Mouse (Mus musculus) embryo, embryonic 10 days (tissue): ENCODE data around the gene Cep44.

Experiments used
- DNase-seq: peaks from one replicate; pipeline ENCODE4 v3.0.0-alpha.2; 2015; ENCODE audit warnings: low spot score

Gene Cep44

DNA sequence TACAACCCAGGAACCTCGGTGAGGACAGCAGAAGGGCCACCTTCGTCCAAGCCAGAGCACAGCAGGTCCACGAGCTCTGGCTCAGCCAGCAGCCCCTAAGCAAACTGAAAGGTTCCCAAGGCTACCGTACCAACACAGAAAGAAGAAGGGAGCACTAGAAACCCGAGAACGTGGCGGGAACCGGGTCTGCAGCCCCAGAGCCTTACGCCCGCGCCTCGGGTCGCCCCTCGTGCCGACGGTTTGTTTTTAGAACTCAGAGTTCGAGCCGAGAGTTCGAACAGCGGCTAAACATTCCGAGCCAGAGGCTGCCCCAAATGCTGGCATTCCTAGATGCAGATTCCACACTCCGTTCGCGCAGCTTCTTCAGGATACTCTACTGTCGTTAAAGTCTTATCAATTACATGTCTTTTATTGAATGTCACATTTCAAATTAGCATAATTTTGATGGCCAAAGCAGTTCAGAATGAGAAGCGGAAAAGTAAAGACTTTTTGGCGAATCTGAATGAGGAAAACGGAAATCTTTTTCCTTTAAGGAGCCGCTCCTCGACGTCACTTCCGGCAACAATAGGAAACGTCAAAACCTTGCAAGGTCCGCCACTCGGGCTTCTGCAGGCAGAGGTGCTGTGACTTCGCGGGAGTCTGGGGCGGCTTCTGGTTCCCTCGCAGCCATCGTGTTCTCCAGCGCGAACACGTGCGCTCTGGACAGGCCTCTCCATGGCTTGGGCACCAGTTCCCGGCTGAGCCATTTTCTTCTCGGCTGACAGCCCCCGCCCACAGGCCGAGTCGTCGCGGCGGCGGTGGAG, at the start of gene Cep44, which contains the start of gene Fbxo8:
Cep44 (minus strand) TSS at position 490 of the 803 bp plus-strand sequence.
Fbxo8 (plus strand) TSS at position 533 of the 803 bp plus-strand sequence.
- DNase-seq: peak; percentile 95

DNA sequence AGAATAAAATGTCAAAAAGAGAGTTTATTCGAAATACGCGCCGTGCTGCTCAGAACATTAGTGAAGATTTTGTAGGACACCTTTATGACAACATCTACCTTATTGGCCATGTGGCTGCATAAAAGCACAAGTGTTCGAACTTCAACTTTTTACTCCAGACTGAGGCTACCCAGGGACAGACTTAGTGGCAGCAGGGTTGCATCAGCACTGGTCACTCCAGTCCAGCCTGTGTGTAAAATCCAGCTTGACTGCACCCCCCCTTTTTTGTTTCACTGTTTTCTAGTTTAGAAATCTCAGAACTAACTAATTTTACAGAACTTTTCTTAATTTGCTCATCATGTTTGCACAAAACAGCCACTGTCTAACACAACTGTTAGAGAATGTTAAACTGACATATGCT, 40.7 kb upstream of the Cep44 start:
- no peak for DNase-seq

DNA sequence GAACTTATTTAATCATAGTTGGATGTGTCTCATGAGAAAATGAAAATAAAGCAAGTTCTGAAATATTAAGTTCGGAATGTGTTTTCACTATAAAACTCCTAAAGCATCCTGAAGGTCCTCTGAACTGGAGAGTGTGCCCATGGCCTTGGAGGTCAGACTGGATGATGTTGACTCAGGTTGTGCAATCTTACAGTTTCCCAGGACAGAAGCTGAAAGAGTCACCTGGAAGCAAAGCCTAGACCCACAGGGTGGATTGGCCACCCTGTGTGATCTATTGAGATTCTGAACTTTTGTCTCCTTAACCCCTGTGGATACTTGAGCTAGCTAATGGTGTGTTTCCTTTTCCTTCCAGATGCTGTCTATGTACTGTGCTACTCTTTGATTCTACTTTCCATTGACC, 40.2 kb upstream of the Cep44 start:
- DNase-seq: no peak

DNA sequence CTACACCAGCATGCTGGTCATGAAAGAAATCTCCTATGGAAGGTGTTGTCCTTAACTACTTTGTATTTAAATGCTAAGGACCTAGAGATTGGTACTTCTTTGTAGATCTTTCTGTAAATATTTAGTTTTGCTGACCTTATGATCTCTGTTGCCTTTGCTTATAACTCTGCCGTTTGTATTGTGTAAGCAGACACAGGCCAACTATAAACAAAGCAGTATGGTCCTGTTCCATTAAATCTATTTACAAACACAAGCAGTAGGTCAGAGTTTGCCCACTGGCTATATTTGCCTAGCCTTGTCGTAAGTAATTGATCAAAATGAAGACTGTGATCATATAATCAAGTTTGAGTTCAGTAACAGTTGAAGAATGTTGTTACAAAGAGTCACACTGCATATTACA, 38.2 kb upstream of the Cep44 start:
- DNase-seq: no peak

DNA sequence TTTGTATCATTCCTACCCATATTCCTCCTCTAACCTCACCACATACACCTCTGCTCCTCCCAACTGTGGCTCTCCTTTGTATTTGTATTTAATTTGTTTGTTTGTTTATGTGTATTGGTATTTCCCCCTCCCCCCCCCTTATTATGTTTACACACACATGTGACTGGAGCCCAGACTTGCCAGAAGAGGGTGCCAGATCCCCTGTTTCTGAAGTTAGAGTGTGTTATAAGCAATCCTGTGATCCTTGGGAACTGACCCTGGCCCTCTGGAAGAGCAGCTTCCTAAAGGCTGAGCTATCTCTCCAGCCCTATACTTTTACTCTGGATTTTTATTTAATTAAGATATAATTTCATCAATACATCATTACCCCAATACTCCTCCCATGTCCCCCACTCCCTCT, 32.0 kb upstream of the Cep44 start:
- DNase-seq: no peak

DNA sequence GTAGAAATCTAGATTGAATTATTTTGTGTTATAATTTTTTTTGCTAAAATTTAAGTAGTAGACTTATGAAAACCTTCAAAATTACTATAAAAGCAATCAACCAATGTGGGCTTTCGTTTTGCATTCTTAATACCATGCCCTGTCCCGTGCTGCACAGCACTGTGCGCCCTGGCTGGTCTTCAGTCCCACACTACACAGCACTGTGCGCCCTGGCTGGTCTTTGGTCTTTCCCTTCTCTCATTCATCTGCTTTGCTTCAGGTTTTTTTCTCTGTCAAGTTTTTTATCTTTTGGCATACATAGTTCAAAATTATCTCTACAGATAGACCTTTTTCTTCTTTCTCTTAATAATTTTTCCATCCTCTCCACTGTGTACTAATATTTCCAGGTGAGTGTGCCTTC, 30.1 kb upstream of the Cep44 start:
- DNase-seq: no peak

DNA sequence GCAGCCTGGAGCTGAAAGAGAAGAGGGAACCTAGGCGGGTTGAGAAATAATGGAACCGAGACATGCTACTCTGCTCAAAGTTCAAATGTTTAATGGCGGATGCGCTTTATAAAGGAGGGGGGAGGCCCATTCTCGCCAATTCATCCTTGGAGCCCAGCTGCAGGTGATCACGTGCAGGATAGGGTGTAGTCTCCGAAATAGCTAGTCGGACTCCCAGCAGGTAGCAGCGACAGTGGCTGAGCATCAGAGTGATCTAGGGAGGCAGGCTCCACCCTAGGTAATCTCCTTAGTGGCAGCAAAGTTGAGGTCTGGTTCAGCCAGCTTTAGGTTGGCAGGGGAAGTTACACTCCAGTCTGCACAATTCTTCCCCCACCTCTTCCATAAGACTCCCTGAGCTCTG, 16.0 kb upstream of the Cep44 start:
- no peak for DNase-seq

DNA sequence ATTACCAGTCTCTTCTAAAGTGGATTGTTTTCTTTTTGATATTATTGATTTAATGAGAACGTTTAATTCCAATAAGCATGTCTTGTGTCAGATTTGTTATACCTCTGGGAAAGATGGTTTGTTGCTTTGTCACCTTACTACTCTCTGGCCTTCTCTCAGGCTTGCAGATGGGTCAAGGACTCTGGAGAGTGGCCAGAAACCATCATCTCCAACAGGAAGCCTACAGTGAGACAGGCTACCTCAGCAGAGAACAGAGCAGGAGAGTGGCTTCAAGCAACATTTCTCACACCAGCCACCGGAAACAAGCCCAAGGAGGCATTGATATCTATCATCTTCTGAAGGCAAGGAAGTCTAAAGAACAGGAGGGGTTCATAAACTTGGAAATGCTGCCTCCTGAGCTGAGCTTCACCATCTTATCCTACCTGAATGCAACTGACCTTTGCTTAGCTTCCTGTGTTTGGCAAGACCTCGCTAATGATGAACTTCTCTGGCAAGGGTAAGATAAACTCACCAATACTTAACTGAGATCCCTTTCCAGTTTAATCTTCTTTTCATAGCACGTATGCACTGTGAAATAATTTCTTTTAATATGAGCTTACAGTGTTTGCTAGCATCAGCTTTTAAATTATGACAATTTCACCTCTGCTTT, 13.7 kb upstream of the Cep44 start:
- DNase-seq: no peak

DNA sequence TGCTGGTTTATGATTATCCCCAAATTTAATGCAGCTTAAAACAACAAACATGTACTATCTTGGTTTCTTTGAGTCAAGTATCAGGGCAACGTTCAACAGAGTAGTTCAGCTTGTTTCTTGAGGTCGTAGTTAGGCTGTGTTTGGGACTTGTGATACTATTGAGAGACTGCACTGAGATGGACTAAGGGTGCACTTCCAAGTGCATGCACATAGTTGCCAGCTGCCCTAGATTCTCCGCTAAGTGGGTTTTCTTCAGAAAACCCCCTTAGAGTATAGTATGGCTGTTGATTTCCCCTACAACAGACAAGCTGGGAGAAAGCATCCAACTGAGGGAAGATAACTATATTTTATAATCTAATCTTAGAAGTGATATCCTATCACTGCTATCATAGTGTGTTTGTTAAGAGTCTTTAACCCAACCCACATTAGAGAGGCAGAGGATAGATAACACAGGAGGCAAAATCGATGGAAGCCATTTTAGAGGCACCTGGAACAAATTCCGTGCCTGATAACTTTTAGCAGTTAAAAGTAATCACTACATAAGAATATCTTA, 1.8 kb upstream of the Cep44 start:
- DNase-seq: no peak

DNA sequence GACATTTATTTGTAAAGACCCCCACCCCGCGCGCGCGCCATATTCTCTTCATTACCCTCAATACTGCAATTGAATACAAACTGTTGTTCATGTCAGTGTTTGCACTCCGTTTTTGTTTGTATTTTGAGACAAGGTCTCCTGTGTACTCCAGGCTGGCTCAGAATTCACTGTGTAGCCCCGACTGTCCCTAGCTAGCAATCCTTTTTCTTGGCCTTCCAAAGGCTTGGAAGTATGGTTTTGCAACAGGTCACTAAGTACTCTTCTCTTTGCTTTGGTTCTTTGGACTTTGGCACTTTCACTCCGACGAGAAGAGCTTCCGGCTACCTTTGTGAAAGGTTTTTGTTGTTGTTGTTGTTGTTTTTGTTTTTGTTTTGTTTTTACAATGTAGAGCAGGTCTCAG, 1.2 kb upstream of the Cep44 start:
- DNase-seq: no peak

DNA sequence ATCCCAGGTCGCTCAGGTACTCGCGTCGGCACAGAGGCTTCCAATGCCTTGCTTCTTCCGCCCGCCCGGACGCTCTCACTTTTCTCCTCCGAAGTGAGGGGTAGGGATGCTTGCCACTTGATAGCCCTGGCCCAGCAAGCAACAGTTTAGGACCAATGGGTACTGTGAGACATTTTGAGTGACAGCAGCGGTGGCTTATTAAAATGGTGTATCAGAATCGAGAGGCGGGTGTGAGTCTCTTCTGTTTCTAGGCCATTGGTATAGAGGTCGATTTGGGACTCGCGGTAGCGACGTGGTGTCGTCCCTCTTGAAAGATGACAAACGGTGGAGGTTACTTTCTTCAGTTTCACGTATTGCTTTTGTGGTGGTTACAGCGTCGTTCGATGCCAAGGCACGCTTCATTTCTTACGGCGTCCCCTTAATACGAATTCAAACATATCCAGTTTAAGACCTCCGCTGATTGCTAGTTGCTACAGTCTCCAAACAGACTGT, 560 bp upstream of the Cep44 start:
- DNase-seq: peak; percentile 88

DNA sequence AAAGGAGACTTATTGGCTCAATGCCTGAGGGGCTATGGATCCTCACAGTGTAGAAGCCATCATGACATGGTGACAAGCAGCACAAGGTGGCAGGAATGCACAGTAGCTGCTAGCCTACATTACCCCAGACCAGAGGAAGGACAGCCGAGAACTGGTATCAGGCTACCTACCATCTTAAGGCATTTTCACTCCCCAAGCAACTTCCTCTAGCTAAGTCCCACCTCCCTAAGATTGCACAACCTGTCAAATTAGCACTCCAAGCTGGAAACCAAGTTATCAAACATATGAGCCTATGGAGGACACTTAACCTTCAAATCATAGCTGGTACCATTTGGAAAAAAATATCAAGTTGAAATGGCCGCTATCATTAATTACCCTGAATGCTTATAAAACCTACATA, 3.0 kb downstream of the Cep44 start:
- no peak for DNase-seq

DNA sequence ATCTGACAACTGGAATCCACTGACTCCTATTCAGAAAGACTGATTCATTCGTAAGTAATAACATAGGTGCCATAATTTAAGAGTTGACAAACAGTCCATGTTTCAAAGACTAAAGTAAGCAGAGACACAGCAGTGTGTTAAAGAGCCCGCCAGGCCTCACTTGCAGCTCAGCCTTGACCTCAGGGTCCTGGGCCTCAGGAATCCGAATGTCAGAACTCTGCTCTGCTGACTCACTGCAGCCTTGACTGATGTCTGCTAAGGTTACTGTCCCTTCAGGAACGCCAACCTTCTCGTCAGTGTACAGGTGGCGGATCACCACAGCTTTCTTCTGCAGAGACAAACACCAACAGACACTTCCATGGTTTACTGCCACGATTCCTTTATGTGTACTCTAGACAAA, 10.1 kb downstream of the Cep44 start:
- no peak for DNase-seq

DNA sequence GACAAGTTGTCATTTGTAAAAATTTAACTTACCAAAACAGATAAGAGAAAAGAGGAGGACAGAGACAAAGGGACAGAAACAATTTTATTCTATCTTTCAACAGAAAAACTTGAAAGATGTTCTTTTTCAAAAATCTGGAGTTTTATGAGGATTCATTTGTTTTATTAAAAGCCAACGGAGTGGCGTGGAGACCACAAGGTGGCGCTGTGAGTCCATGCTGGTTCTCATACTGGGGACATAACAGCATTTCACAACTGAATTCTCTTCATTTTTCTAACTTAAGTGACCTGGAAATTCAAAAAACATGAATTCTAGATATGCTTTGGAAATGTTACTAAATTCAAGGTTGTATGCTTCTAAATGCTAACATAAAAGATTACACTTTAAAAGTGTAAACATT, 20.5 kb downstream of the Cep44 start:
- peak; percentile 81 for DNase-seq

DNA sequence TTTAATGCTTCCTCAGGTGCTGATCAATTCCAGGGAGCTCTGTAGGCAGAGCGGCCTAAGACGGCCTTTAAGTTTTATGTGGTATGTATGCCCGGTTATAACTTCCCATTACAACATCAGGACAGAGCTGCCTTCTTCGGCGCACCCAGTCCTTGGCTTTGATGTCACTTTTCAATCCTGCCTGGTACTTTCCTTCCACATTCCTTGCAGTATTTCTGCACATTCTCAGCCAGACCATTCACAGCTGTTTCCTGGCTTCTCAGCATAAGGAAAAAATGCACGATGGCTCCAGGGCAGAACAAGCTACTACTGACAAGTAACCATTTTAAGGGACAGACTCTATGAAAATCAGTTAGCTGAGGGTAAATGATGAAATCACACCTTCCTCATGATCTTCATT, 22.0 kb downstream of the Cep44 start:
- no peak for DNase-seq

DNA sequence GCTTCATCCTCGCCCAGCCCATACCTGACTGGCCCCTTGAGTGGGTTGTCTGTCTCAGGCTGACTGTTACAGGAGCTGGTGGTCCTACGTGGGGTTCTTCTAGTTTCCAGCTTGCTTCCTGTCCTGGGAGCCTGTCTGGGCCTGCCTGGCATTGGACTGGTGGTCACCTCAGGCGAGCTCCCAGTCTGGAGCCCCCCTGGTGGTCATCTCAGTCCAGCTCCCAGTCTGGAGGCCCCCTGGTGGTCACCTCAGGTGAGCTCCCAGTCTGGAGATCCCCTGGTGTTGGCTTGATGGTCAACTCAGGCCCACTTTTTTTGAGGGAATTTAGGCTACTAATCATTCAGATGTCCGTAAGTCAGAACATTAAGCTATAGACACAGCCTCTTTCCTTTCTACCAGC, 29.8 kb downstream of the Cep44 start:
- no peak for DNase-seq

DNA sequence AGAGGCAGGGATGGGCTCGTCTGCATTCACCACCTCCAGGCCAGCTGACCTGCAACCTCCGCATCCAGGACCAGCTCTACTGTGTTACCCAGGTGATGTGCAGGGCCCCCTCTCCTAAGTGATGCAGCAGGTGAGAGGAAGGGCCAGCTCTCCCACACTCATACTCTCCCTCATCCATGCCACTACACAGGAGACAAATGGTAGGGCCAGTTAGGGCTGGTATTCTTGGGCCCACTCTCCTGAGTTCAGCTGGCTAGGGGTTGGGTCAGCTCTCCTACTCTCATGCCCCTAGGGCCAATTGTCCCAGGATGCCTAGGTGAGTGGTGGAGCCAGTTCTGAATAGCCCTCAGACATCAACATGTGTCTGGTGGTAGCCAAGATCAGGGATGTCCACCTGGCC, 30.6 kb downstream of the Cep44 start:
- no peak for DNase-seq

DNA sequence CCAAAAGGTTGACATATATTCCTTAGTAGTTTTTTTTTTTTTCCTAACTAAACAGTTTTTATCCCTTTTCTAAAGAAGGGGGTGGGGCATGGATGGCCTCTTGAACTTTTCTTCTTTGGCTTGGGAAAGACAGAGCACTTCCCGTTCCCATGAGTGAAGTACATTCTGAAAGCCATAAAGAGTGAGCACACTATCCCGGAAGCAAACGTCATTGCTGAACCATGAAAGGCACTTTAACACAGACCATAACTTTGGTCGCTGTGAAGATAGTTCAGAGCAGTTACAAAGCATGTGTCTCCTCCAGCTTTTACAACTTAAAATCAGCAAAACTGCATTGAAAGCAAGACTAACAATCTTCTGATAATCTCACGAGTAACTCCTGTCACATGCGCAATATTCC, 32.0 kb downstream of the Cep44 start:
- no peak for DNase-seq

DNA sequence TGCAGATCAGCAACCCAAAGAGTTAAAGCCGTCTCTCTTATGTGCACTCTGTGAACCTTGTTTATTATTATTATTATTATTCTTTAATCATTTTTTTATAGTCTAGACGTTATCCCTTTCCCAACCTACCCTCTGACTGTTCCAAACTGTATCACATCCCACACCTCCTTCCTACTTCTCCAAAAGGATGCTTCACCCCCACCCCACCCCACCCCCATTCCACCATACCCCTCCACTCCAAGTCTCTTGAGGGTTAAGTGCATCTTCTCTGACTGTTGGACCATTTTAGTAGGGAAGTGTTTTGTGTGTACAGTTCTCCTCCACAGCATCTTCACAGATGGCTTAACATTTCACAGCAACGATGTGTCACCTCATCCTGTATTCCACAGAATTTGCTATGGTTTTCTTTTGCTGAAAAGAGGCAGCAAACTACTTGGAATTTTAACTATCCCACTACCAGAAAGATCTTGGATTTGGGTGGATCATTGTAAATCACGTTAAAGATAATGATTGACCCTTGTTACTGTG, 41.8 kb downstream of the Cep44 start:
- DNase-seq: no peak

DNA sequence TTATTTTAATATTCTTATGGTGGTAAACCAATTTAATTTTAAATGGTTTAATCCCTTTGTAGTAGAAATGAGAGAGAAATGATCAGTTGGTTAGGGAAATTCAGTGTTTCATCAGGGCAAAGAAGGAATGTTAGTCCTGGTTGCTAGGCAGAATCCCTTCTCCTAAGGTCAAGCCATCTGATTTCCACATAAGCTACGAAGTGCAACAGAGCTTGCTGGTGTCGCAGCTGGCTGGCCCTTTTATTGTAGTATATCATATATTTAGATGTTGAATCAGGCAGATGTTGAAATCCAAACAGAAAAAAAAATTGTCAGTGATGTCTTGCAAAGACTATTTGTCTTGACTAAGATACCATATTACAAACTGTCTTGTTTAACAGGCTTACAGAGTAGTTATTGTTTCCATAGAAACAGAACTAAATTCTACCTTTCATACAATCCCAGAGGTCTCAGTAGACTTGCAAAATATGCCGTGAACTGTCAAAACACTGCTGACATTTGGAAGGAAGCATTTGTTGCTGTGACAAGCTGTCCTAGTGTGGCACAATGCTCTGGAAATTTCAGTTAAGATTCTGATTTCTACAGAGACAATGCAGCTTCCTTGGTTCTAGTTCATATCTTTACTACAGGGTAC, 42.4 kb downstream of the Cep44 start:
- peak; percentile 1 for DNase-seq

DNA sequence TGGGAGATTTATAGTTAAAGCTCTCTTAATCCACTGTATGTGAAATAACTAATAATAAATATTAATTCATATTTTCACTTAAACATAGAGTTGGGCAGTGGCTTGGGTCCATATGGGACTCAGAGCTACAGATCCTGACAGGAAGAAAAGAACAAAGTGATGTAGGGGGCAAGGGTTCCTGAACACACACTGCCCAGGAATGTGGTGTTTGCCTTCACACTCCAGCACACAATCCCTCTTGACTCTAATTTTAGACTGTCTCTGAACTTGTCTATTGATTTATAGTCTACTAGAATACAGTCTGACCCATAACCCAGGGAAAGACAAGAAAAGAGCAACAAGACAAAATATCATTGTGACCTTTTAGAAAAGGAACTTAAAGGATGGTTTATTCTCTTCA, 48.9 kb downstream of the Cep44 start:
- no peak for DNase-seq

DNA sequence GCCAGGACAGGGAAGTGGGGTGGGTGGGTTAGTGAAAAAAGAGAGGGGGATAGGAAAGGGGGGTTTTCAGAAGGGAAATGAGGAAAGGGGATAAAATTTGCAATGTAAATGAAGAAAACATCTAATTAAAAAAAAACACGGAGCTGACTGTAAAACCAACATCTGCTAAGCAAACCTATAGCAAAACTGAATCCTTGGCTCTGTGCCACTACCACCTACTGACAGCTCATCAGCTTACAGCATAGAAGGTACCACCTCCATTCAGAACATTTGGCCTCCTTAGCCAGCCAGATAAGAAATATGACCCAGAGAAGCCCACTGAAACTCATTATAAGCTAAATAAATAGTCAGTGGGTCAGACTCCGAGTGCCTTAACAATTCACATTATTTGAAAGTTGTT, 61.4 kb downstream of the Cep44 start:
- DNase-seq: no peak

DNA sequence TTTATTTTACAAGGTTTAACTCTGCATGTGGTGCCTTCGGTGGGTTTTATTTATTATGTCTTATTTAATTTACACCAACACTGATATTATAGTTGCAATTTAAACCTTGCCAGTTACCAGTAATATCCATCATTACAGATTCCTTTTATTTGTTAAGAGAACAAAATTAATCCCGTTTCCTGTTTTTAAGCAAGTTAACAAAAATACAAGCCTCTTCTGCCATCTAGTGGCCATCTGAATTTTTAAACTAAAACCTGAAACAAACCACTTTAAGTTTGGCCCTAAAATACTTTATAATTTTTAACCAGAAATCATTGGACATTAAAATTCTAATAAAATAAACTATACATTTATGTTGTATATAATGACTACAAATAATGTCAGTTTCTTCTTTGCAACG, 64.8 kb downstream of the Cep44 start:
- peak; percentile 7 for DNase-seq
